8 mouse cellular contexts compared by ENCODE assay signal in the genomic region with DNA sequence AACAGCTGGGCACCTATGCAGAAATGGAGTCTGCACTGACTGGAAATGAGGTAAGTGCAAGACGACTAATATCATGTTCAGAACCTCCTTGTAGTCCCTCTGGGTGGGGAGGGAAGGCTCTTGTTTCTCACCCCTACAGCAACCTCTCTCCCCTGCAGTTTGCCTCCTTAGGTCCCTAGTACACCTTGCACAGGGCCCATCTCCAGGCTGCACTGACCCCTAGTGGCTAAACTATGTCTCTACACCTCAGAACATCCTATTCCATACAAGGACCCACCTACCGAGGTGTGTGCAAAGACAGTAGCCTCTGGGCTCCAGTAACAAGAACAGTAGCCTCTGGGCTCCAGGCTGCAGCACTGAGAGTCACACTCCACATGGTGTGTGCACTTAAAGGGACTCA. TPM values are rescaled to one million over a fixed set of nuclear protein-coding genes. Genes with fewer than 3 reads are reported as not detected.
DNase-seq lines count a peak whose midpoint lies in the region; ATAC-seq and TF ChIP-seq lines count a peak whose summit lies in the region.
"Had no signal": no experiment of that assay in that cellular context is flagged by ENCODE, and none has a peak within 500 bp of the region (broad histone marks: within the 10 kb centered on the region; RNA-seq: fewer than 3 reads in every experiment).

No protein-coding gene starts in this region.

- peak; percentile 81 for DNase-seq in ES-E14 (ENCODE audit: low read depth, low spot score)
- DNase-seq in adrenal gland, postnatal 25 days, result peak; percentile 69
- peak; percentile 79 for DNase-seq in heart, postnatal 0 days (ENCODE audit: low spot score)
- DNase-seq in kidney, postnatal 36 days, result peak; percentile 51 to 78
- DNase-seq in right cerebral cortex, postnatal 4 days, result peak; percentile 70

- peaks cover 33% of the 10 kb centered on the region for H3K27me3 ChIP-seq in embryonic facial prominence, embryonic 13.5 days
- peaks cover 22% of the 10 kb centered on the region for H3K27me3 ChIP-seq in heart, postnatal 0 days (ENCODE audit: control insufficient read depth, insufficient read depth, low read length)

- ATAC-seq in embryonic facial prominence, embryonic 13.5 days (ENCODE audit: insufficient number of reproducible peaks, insufficient read depth, low FRiP score, low TSS enrichment, low read depth), result peak; percentile 64; the same call in 1 of the 2 replicates
- peak; percentile 58; the same call in 1 of the 2 replicates for ATAC-seq in heart, postnatal 0 days (ENCODE audit: insufficient read depth, low read depth)
- ATAC-seq in megakaryocyte, adult 5-6 weeks (ENCODE audit: poor library complexity, severe bottlenecking), result peak; percentile 78

- no peaks in the 10 kb centered on the region for H3K36me3 ChIP-seq in ES-E14 (ENCODE audit: control insufficient read depth, insufficient read depth, low read length, poor library complexity, severe bottlenecking)
- H3K36me3 ChIP-seq in embryonic facial prominence, embryonic 13.5 days, result no peaks in the 10 kb centered on the region
- no peaks in the 10 kb centered on the region for H3K36me3 ChIP-seq in heart, postnatal 0 days (replicated peaks; ENCODE audit: control insufficient read depth, insufficient read depth, low read length)
- H3K36me3 ChIP-seq: heart, embryonic 15.5 days had no signal

- TF ChIP-seq EP300 in heart, postnatal 0 days (IDR thresholded peaks at IDR 0.05; ENCODE audit: low read depth), result no peak

- H3K27ac ChIP-seq in ES-E14 (ENCODE audit: insufficient read depth, low read depth, low read length, poor library complexity, severe bottlenecking), result no peak overlapping the region
- no peak overlapping the region for H3K27ac ChIP-seq in embryonic facial prominence, embryonic 13.5 days
- H3K27ac ChIP-seq in heart, postnatal 0 days (ENCODE audit: low read depth), result no peak overlapping the region
- H3K27ac ChIP-seq: heart, embryonic 15.5 days had no signal

- H3K9ac ChIP-seq in ES-E14 (ENCODE audit: insufficient read depth, low read depth, low read length, poor library complexity, severe bottlenecking), result no peak overlapping the region
- no peak overlapping the region for H3K9ac ChIP-seq in embryonic facial prominence, embryonic 13.5 days
- H3K9ac ChIP-seq in heart, postnatal 0 days (replicated peaks; ENCODE audit: low read depth, low read length), result no peak overlapping the region
- H3K9ac ChIP-seq: heart, embryonic 15.5 days had no signal

- no peaks in the 10 kb centered on the region for H3K9me3 ChIP-seq in ES-E14 (ENCODE audit: control insufficient read depth, insufficient read depth, low read depth, low read length)
- no peaks in the 10 kb centered on the region for H3K9me3 ChIP-seq in embryonic facial prominence, embryonic 13.5 days
- H3K9me3 ChIP-seq in heart, postnatal 0 days (replicated peaks; ENCODE audit: control insufficient read depth, low read length), result no peaks in the 10 kb centered on the region
- H3K9me3 ChIP-seq: heart, embryonic 15.5 days had no signal

- no peak overlapping the region for H3K4me2 ChIP-seq in embryonic facial prominence, embryonic 13.5 days
- no peak overlapping the region for H3K4me2 ChIP-seq in heart, postnatal 0 days (ENCODE audit: low read depth, low read length)
- H3K4me2 ChIP-seq: heart, embryonic 15.5 days had no signal

- WGBS in embryonic facial prominence, embryonic 13.5 days, result 3% methylated on average over 2 of the region's 2 CpGs
- 0% methylated on average over 2 of the region's 2 CpGs for WGBS in heart, postnatal 0 days

- H3K4me1 ChIP-seq in ES-E14 (ENCODE audit: control insufficient read depth in 2 of 2, insufficient read depth in 2 of 2, low read length in 2 of 2, poor library complexity in 1 of 2), result peaks cover 0 to 4% of the 10 kb centered on the region in 2 experiments; a peak in 1 of 4 replicates
- peaks cover 10% of the 10 kb centered on the region for H3K4me1 ChIP-seq in embryonic facial prominence, embryonic 13.5 days
- no peaks in the 10 kb centered on the region for H3K4me1 ChIP-seq in heart, postnatal 0 days (ENCODE audit: control insufficient read depth, insufficient read depth)

- in situ Hi-C loops in ES-E14 (cut with MboI; ENCODE audit: low sequenced_read_pairs in 2 of 2, unreplicated experiment in 2 of 2), result loop anchor here (5.0 to 10.0 kb wide), 2 partner anchors 124 to 127 kb away; no protein-coding TSS in a partner anchor

- no peak overlapping the region for H3K4me3 ChIP-seq in ES-E14 (ENCODE audit: insufficient read depth in 1 of 2, low read depth in 1 of 2, low read length in 2 of 2, poor library complexity in 1 of 2, severe bottlenecking in 1 of 2)
- no peak overlapping the region for H3K4me3 ChIP-seq in embryonic facial prominence, embryonic 13.5 days
- H3K4me3 ChIP-seq in heart, postnatal 0 days (ENCODE audit: low read depth, low read length), result no peak overlapping the region
- H3K4me3 ChIP-seq: heart, embryonic 15.5 days had no signal

- TF ChIP-seq CTCF in heart, postnatal 0 days (IDR thresholded peaks at IDR 0.05; ENCODE audit: low read depth), result peak; percentile 98

TF ChIP-seq in ES-E14, 5 proteins besides CTCF, POLR2A, EP300 and RAD21:
- TF ChIP-seq ZNF384 (IDR thresholded peaks at IDR 0.05; ENCODE audit: low read depth, low read length), result no peak
- TF ChIP-seq ZC3H11A (IDR thresholded peaks at IDR 0.05; ENCODE audit: borderline replicate concordance, low read depth, low read length), result peak; percentile 92

RNA-seq across cellular contexts. Expression of a gene that starts 5.2 kb away (rescaled TPM):
- 12.6 and 40.3 TPM in 2 replicates for total RNA-seq in ES-E14 (2012; rRNA removed)
- 6.9 and 8.7 TPM in 2 replicates for total RNA-seq in adrenal gland, postnatal 25 days (2021)
- polyA plus RNA-seq in embryonic facial prominence, embryonic 13.5 days (2015; fragmentation: Nextera tagmentation; extraction: Ambion mirVana), result 2.9 and 3.1 TPM in 2 replicates
- total RNA-seq in heart, postnatal 0 days (2014; rRNA removed; ENCODE audit: low replicate concordance), result 17.4 and 18.0 TPM in 2 replicates
- polyA plus RNA-seq in heart, postnatal 0 days (2015; fragmentation: Nextera tagmentation; extraction: Ambion mirVana), result 0.80 and 0.97 TPM in 2 replicates
- 1.0 and 1.2 TPM in 2 replicates for total RNA-seq in megakaryocyte, adult 5-6 weeks (2015)
- 1.2 and 4.4 TPM in 2 replicates for total RNA-seq in megakaryocyte, adult 5-6 weeks (2017)

RNA-seq across cellular contexts. Expression of a gene that starts 18.7 kb away (rescaled TPM):
- total RNA-seq in ES-E14 (2012; rRNA removed), result 19.6 and 24.5 TPM in 2 replicates
- total RNA-seq in adrenal gland, postnatal 25 days (2021), result 10.1 and 17.4 TPM in 2 replicates
- polyA plus RNA-seq in embryonic facial prominence, embryonic 13.5 days (2015; fragmentation: Nextera tagmentation; extraction: Ambion mirVana), result 14.6 and 16.6 TPM in 2 replicates
- 31.8 and 35.0 TPM in 2 replicates for total RNA-seq in heart, postnatal 0 days (2014; rRNA removed; ENCODE audit: low replicate concordance)
- polyA plus RNA-seq in heart, postnatal 0 days (2015; fragmentation: Nextera tagmentation; extraction: Ambion mirVana), result 15.4 and 16.2 TPM in 2 replicates
- 11.5 and 13.1 TPM in 2 replicates for total RNA-seq in megakaryocyte, adult 5-6 weeks (2015)
- 36.8 and 46.0 TPM in 2 replicates for total RNA-seq in megakaryocyte, adult 5-6 weeks (2017)
